Mouse (Mus musculus): Measurements from ENCODE around the gene Ankrd28.

Gene Ankrd28

GRCm38 (mm10) chr14:31721256-31721655, 109.2 kb downstream of the Ankrd28 start:
- in situ Hi-C loops (cut with MboI, MseI) = no loop called here

GRCm38 (mm10) chr14:31718332-31718731, 112.1 kb downstream of the Ankrd28 start:
- in situ Hi-C loops (cut with MboI, MseI) = no loop called here

GRCm38 (mm10) chr14:31717360-31717759, 113.1 kb downstream of the Ankrd28 start:
- in situ Hi-C loops (cut with MboI, MseI) = no loop called here

- in situ Hi-C loops (cut with MboI, MseI) = no loop called here
These were observed 114.8 kb downstream of the Ankrd28 start for GRCm38 (mm10) chr14:31715669-31716068.

GRCm38 (mm10) chr14:31709343-31709742, 121.1 kb downstream of the Ankrd28 start:
- in situ Hi-C loops (cut with MboI, MseI) = no loop called here

GRCm38 (mm10) chr14:31700376-31700775, 130.1 kb downstream of the Ankrd28 start:
- in situ Hi-C loops (cut with MboI, MseI) = no loop called here

GRCm38 (mm10) chr14:31697755-31698154, 132.7 kb downstream of the Ankrd28 start:
- in situ Hi-C loops (cut with MboI, MseI) = no loop called here

GRCm38 (mm10) chr14:31697346-31697745, 133.1 kb downstream of the Ankrd28 start:
- in situ Hi-C loops (cut with MboI, MseI) = no loop called here

- in situ Hi-C loops (cut with MboI, MseI) = no loop called here
These were observed 133.5 kb downstream of the Ankrd28 start for GRCm38 (mm10) chr14:31696985-31697303.

GRCm38 (mm10) chr14:31696206-31696984, 134.1 kb downstream of the Ankrd28 start:
- in situ Hi-C loops (cut with MboI, MseI) = no loop called here

- in situ Hi-C loops (cut with MboI, MseI) = no loop called here
These were observed 137.9 kb downstream of the Ankrd28 start for GRCm38 (mm10) chr14:31692536-31692935.

GRCm38 (mm10) chr14:31686231-31686630, 144.2 kb downstream of the Ankrd28 start:
- in situ Hi-C loops (cut with MboI, MseI) = no loop called here

- in situ Hi-C loops (cut with MboI, MseI) = no loop called here
These were observed 144.8 kb downstream of the Ankrd28 start for GRCm38 (mm10) chr14:31685680-31686079.

- in situ Hi-C loops (cut with MboI, MseI) = no loop called here
These were observed 146.0 kb downstream of the Ankrd28 start for GRCm38 (mm10) chr14:31684343-31685040.

- in situ Hi-C loops (cut with MboI, MseI) = no loop called here
These were observed 146.8 kb downstream of the Ankrd28 start for GRCm38 (mm10) chr14:31683610-31684009.

- in situ Hi-C loops (cut with MboI, MseI) = no loop called here
These were observed 148.4 kb downstream of the Ankrd28 start for GRCm38 (mm10) chr14:31681931-31682555.

GRCm38 (mm10) chr14:31681291-31681690, 149.2 kb downstream of the Ankrd28 start:
- in situ Hi-C loops (cut with MboI, MseI) = no loop called here

GRCm38 (mm10) chr14:31680656-31681055, 149.8 kb downstream of the Ankrd28 start:
- in situ Hi-C loops (cut with MboI, MseI) = no loop called here

GRCm38 (mm10) chr14:31671635-31672320, 158.7 kb downstream of the Ankrd28 start:
- in situ Hi-C loops (cut with MboI, MseI) = no loop called here

- in situ Hi-C loops (cut with MboI, MseI) = no loop called here
These were observed 160.6 kb downstream of the Ankrd28 start for GRCm38 (mm10) chr14:31669642-31670490.

GRCm38 (mm10) chr14:31669161-31669611, 161.3 kb downstream of the Ankrd28 start:
- in situ Hi-C loops (cut with MboI, MseI) = no loop called here
